Mouse (Mus musculus) embryonic facial prominence, embryonic 12.5 days (tissue): ENCODE results near the gene Fchsd2. TPM values are rescaled to one million over a fixed set of nuclear protein-coding genes. Genes with fewer than 3 reads are reported as not detected.

Experiments used
- ATAC-seq: fragments of 200-750 bp; cut with Nextera tagmentation; 2 replicates; pipeline ENCODE4 v1.8.0; 2017; ENCODE audit not compliant: insufficient number of reproducible peaks, insufficient read depth, low FRiP score, low TSS enrichment
- H3K27ac ChIP-seq: fragments of 300-500 bp; sonication (generic); 2 replicates; pipeline ENCODE4 v1.5.1; 2016; ENCODE audit warnings: mild to moderate bottlenecking
- H3K27me3 ChIP-seq: fragments of 300-500 bp; sonication (generic); 2 replicates; pipeline ENCODE4 v1.6.1; 2016; ENCODE audit warnings: mild to moderate bottlenecking, moderate library complexity
- H3K36me3 ChIP-seq: fragments of 300-500 bp; sonication (generic); 2 replicates; pipeline ENCODE4 v1.6.1; 2016; ENCODE audit warnings: mild to moderate bottlenecking
- H3K4me1 ChIP-seq: fragments of 300-500 bp; sonication (generic); 2 replicates; pipeline ENCODE4 v1.6.1; 2016
- H3K4me2 ChIP-seq: fragments of 300-500 bp; sonication (generic); replicated peaks from 2 replicates; pipeline ENCODE4 v1.6.1; 2016; ENCODE audit warnings: mild to moderate bottlenecking, moderate library complexity
- H3K4me3 ChIP-seq: fragments of 300-500 bp; sonication (generic); 2 replicates; pipeline ENCODE4 v1.5.1; 2016; ENCODE audit warnings: mild to moderate bottlenecking
- H3K9ac ChIP-seq: fragments of 300-500 bp; sonication (generic); 2 replicates; pipeline ENCODE4 v1.6.1; 2016; ENCODE audit warnings: mild to moderate bottlenecking, moderate library complexity
- H3K9me3 ChIP-seq: fragments of 300-500 bp; sonication (generic); 2 replicates; pipeline ENCODE4 v1.6.1; 2016; ENCODE audit warnings: mild to moderate bottlenecking, moderate library complexity
- WGBS: fragments of 180-500 bp; shearing (Covaris S2); methylation state at CpG from one replicate; pipeline ENCODE4 v1.1.7; 2016; 5-methylcytosine and 5-hydroxymethylcytosine counted together
- polyA plus RNA-seq: library from polyadenylated mRNA; unstranded; fragments of >200 nt; fragmentation: Nextera tagmentation; extraction: Ambion mirVana; gene quantifications from 2 replicates; pipeline ENCODE4 v1.2.1, GENCODE M21; 2016

The Fchsd2 gene
- polyA plus RNA-seq, 1 experiment from 2014 or later: 29.4 TPM

DNA sequence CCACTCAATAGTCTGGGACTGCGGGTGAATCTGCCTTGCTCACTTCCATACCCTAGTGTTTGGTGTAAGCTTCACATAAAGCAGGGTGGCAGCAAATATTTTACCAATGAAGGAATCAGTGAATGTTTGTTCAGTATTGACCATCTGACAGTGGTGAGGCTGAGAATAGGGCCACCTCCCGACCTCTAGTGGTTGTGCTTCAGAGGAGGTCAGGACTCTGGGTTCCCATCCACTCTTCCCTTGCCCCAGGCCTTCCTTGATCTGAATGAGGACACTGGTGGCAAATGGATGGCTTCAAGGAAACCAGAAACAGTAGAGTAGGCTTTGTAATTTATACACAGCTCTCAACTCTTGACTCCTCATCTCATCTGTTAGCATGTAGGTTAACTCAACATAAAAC, 14.0 kb downstream of the Fchsd2 start:
- ATAC-seq: no peak
- H3K27me3 ChIP-seq: no peaks in the 10 kb centered on the region
- peaks cover 7% of the 10 kb centered on the region for H3K36me3 ChIP-seq
- no peaks in the 10 kb centered on the region for H3K9me3 ChIP-seq
- H3K4me1 ChIP-seq: peaks cover 11% of the 10 kb centered on the region
- H3K9ac ChIP-seq: no peak overlapping the region
- H3K27ac ChIP-seq: no peak overlapping the region
- WGBS: 54% methylated on average over 2 of the region's 2 CpGs
- no peak overlapping the region for H3K4me3 ChIP-seq
- H3K4me2 ChIP-seq: no peak overlapping the region

DNA sequence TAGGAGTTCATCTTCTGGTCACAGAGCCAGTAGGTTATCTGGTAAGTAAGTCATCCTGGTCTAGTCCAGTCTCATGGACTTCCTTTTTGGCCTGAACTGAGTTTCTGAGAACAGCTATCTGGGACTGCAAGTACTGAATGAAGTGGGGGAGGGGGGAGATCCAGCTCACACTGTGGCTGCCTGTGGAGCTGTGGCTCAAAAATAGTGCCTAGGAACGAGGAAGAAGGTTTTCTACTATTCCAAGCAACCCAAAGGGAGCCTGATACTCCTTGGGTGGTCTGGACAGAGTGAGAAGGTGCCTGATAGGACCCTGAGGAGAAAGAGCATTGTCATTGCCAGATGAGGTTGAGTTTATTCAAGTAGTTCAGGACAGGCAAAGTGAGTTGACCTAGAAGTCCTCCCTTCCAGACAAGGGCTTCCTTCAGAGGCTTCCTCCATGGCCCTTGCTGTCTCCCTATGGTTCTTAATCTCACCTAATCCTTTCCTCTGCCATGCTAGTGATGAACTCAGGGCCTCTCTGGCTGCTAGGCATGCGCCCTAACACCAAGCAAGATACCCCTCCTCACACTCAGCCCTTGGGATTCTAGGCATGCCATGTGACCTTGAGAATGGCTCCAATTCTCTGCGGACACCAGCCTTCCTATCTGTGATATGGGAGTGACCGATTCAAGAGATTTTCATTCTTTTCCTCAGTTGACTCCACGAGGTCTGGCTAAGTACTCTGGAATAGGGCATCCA, 14.6 kb downstream of the Fchsd2 start:
- peak overlapping the region; percentile 99; the same call in 1 of the 2 replicates for H3K27ac ChIP-seq
- 33% methylated on average over 5 of the region's 5 CpGs for WGBS
- no peak for ATAC-seq
- no peaks in the 10 kb centered on the region for H3K9me3 ChIP-seq
- H3K4me3 ChIP-seq: peak overlapping the region; percentile 91
- H3K36me3 ChIP-seq: peaks cover 8% of the 10 kb centered on the region
- peaks cover 11% of the 10 kb centered on the region for H3K4me1 ChIP-seq
- H3K27me3 ChIP-seq: no peaks in the 10 kb centered on the region
- H3K9ac ChIP-seq: peak overlapping the region; percentile 27; the same call in 1 of the 2 replicates
- H3K4me2 ChIP-seq: peak overlapping the region; percentile 77

DNA sequence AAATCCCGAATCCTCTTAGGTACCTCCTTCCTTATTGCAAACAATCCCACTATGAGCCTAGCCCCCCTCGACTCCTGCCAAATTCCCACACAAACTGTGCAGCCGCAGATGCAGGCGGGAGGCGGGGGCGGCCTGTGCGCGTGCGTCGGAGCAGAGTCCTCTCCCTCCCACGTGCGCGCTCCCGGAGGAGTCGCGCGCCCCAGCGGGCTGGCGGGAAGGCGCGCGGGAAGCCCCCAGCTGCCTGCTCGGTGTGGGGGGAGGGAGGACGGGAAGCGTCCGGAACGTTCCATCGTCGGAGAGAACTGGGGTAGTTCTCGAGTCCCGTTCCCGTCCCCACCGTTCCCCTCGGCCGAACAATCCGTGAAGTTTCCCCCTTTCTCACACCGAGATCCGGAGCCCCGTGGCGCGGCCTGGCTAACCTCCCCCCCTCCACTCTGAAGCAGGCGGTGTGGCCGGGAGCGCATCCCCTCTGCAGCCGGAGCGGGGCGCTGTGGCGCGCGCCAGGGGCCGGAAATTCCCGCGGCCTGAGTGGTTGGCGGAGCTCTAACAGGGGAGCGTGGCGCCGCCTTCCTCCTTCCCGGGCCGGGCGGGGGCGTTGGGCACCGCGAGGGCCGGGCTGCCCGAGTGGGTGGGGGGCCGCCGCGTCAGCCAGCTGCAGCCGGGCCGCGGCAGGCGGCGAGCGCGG, 15.4 kb downstream of the Fchsd2 start:
- Histone ChIP-seq H3K27me3 (no peaks in the 10 kb centered on the region), H3K27ac (peak overlapping the region; percentile 99), H3K4me3 (peak overlapping the region; percentile 91), H3K36me3 (peaks cover 8% of the 10 kb centered on the region), H3K4me1 (peaks cover 11% of the 10 kb centered on the region), H3K4me2 (peak overlapping the region; percentile 77), H3K9me3 (no peaks in the 10 kb centered on the region), H3K9ac (peak overlapping the region; percentile 82)
- ATAC-seq: peak; percentile 96
- under 1% methylated on average over 66 of the region's 75 CpGs for WGBS

DNA sequence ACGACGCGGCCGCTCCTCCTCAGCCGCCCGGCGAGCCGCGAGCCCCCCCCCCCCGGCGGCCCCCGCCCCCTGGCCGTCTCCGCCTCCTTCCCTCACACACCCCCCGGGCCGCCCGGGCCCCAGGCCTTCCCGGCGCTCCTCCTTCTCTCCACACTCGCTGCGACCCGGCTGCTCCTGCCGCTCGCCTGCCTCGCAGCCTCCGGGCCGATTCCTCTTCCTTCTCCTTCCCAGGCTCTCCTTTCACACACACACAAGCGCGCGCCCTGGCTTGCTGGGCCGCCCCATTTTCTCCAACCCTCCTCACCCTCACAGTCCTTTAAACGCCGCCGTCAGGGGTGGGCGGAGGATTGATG, 16.0 kb downstream of the Fchsd2 start:
- Histone ChIP-seq H3K4me1 (peaks cover 11% of the 10 kb centered on the region), H3K27ac (peak overlapping the region; percentile 99), H3K4me3 (peak overlapping the region; percentile 91), H3K4me2 (peak overlapping the region; percentile 77), H3K9me3 (no peaks in the 10 kb centered on the region), H3K27me3 (no peaks in the 10 kb centered on the region), H3K9ac (peak overlapping the region; percentile 82), H3K36me3 (peaks cover 12% of the 10 kb centered on the region)
- no peak; the same call in 1 of the 2 replicates for ATAC-seq
- WGBS: 0% methylated on average over 11 of the region's 35 CpGs

- peak; percentile 7; the same call in 1 of the 2 replicates for ATAC-seq
- Histone ChIP-seq H3K27ac (peak overlapping the region; percentile 99), H3K9me3 (no peaks in the 10 kb centered on the region), H3K4me3 (peak overlapping the region; percentile 91), H3K36me3 (peaks cover 12% of the 10 kb centered on the region), H3K27me3 (no peaks in the 10 kb centered on the region), H3K4me2 (peak overlapping the region; percentile 77), H3K9ac (peak overlapping the region; percentile 82), H3K4me1 (peaks cover 11% of the 10 kb centered on the region)
- under 1% methylated on average over 45 of the region's 47 CpGs for WGBS
These were observed 16.6 kb downstream of the Fchsd2 start for GRCm38 (mm10) chr7:101109006-101109855.

DNA sequence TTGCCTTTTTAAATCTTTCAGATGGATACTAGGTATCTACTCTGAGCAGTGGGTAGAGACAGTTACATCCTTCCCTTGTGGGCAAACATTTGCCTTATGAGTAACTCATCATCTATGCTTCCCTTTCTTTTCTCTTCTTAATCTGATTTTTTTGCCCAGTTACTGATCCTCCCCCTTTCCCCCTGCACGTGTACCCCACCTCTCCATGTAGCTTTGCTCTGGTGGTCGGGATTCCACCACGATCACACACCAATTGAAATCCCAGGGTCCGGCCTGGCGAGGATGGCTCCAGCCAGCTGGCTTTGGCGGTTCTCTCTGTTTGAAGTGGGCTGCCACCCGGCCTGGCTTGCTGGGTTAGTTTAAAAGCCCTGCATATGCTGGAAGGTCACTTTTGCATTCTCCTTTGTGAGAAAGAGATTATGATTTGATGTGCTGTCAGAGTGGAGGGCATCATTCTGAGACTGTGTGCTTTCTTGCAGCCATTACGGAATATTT, 17.2 kb downstream of the Fchsd2 start:
- Histone ChIP-seq H3K27me3 (no peaks in the 10 kb centered on the region), H3K27ac (peak overlapping the region; percentile 99; the same call in 1 of the 2 replicates), H3K36me3 (peaks cover 12% of the 10 kb centered on the region), H3K9me3 (no peaks in the 10 kb centered on the region), H3K4me1 (peaks cover 11% of the 10 kb centered on the region), H3K4me2 (peak overlapping the region; percentile 77), H3K4me3 (peak overlapping the region; percentile 91), H3K9ac (peak overlapping the region; percentile 82)
- WGBS: 10% methylated on average over 8 of the region's 8 CpGs
- no peak for ATAC-seq

DNA sequence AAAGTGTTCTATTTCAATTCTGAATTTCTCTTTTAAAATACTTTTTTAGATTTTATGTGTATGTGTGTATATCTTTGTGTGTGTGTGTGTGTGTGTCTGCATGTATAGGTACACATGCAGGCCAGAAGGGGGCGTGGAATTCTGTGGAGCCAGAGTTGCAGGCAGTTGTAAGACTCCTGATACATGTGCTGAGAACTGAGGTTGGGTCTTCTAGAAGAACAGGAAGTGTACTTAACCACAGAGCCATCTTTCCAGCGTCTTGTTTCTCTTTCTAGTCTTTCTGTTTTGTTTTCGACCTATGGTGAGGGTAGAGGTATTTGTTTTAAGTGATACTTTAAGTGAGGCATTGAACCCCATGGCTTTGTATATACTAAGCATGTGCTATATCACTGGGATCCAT, 20.7 kb downstream of the Fchsd2 start:
- Histone ChIP-seq H3K4me2 (no peak overlapping the region), H3K27ac (no peak overlapping the region), H3K9ac (no peak overlapping the region), H3K9me3 (no peaks in the 10 kb centered on the region), H3K4me3 (no peak overlapping the region), H3K36me3 (peaks cover 34% of the 10 kb centered on the region), H3K4me1 (peaks cover 5% of the 10 kb centered on the region; the same call in 1 of the 2 replicates), H3K27me3 (no peaks in the 10 kb centered on the region)
- 90% methylated on average over 3 of the region's 3 CpGs for WGBS
- no peak for ATAC-seq

DNA sequence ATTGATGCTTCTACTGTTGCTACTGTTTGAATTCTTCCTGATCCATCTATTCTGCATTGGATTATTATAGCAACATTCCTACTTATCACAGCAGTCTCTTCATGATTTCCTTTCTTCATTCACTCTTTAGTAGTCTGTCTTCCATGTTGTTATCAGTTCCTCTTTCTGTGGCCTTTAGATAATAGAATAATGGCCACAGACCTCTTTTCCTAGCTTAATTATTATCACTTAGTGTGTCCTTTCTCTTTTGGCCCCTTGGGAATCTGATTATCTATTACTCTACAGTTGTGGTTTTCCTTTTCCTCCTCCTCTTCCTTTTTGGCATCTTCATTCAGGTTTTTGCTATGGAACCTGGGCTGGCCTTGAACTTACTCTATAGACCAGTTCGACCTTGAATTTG, 21.7 kb downstream of the Fchsd2 start:
- H3K27ac ChIP-seq: no peak overlapping the region
- 86% methylated on average over 1 of the region's 1 CpGs for WGBS
- no peak overlapping the region for H3K4me2 ChIP-seq
- H3K4me3 ChIP-seq: no peak overlapping the region
- ATAC-seq: no peak
- H3K4me1 ChIP-seq: peaks cover 5% of the 10 kb centered on the region; the same call in 1 of the 2 replicates
- no peaks in the 10 kb centered on the region for H3K9me3 ChIP-seq
- no peaks in the 10 kb centered on the region for H3K27me3 ChIP-seq
- H3K36me3 ChIP-seq: peaks cover 38% of the 10 kb centered on the region
- no peak overlapping the region for H3K9ac ChIP-seq

DNA sequence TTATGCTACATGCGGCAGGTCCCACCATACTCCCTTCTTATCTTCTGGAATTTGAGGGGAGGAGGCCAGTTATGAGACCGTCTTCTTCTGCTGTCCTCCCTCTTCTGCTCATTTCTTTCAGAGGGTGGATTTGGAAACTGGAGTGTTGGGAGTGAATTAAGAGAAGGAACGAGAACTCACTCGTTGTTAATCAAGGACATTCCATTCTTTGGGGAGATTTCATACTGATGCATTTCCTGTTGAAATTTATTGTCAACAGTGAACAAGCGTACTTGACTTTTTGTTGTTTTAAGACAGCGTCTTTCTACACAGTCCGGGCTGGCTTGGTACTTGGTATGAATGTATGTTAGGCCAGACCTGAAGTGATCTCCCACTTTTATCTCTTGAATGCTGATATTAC, 26.7 kb downstream of the Fchsd2 start:
- H3K9ac ChIP-seq: no peak overlapping the region
- H3K36me3 ChIP-seq: peaks cover 37% of the 10 kb centered on the region
- no peaks in the 10 kb centered on the region for H3K9me3 ChIP-seq
- 93% methylated on average over 7 of the region's 7 CpGs for WGBS
- no peaks in the 10 kb centered on the region for H3K27me3 ChIP-seq
- no peaks in the 10 kb centered on the region for H3K4me1 ChIP-seq
- H3K27ac ChIP-seq: no peak overlapping the region
- H3K4me3 ChIP-seq: no peak overlapping the region
- no peak for ATAC-seq
- H3K4me2 ChIP-seq: no peak overlapping the region

DNA sequence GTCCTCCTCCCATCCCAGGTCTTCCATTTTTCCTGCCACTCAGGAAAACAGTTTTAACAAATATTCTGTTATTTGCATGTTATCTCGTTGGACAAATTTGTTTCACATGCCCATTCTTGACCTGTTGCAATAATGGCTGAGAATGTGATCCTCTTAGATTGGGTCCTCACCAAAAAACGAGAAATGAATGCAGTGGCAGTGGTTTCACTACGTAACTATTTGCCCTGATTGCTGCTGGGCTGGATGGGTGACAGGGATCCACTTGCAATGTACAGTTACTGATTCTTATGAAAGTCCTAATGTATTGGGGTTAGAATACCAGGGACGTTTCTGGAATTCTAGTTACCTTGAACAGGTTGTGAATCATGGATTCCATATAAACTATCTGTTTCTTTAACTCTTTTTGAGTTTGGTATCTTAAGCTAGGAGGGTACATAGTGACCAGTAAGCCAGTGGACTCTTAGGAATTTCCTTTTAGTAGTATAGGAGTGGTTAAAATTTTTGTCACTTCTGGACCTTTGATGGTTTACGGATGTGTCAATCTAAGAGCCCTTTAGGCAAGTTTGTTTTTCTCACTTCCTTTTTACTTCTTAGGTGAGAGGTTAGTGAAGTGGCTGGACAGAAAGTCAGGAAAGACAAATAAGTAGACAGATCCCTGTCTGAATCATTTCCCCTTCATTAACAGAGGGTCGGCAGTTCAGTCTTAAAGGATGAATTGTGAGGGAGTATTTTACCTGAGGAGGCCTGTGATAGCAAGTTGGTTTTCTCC, 31.1 kb downstream of the Fchsd2 start:
- Histone ChIP-seq H3K4me3 (no peak overlapping the region), H3K9me3 (no peaks in the 10 kb centered on the region), H3K4me1 (no peaks in the 10 kb centered on the region), H3K9ac (no peak overlapping the region), H3K27ac (no peak overlapping the region), H3K4me2 (no peak overlapping the region), H3K36me3 (peaks cover 15% of the 10 kb centered on the region), H3K27me3 (no peaks in the 10 kb centered on the region)
- no peak for ATAC-seq
- WGBS: 76% methylated on average over 6 of the region's 6 CpGs

DNA sequence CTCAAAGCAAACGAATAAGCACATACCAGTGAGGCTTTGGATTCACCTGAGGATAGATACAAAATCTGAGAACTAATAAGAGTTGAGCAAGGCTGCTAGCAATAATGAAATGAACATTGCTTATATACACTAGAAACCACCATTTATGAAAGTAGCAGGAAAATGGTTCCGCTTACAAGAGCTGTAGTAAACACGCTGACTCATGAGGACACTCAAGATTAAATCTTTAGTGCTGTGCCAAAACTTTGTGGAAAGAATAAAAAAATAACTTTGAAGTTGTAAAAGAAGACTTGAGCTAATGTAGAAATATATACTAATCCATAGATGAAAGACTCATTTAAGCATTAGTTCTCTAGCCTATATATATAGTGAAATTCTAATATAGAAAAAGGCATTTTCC, 35.1 kb downstream of the Fchsd2 start:
- no peaks in the 10 kb centered on the region for H3K9me3 ChIP-seq
- H3K4me1 ChIP-seq: no peaks in the 10 kb centered on the region
- WGBS: 85% methylated on average over 3 of the region's 3 CpGs
- H3K4me2 ChIP-seq: no peak overlapping the region
- no peak overlapping the region for H3K4me3 ChIP-seq
- no peaks in the 10 kb centered on the region for H3K36me3 ChIP-seq
- no peak overlapping the region for H3K27ac ChIP-seq
- H3K9ac ChIP-seq: no peak overlapping the region
- no peaks in the 10 kb centered on the region for H3K27me3 ChIP-seq
- ATAC-seq: no peak
